Mouse (Mus musculus): ENCODE data around the gene Aip.
A peak's percentile ranks its signal among the peaks of the same experiment; 100 is the strongest.

Gene Aip

DNA sequence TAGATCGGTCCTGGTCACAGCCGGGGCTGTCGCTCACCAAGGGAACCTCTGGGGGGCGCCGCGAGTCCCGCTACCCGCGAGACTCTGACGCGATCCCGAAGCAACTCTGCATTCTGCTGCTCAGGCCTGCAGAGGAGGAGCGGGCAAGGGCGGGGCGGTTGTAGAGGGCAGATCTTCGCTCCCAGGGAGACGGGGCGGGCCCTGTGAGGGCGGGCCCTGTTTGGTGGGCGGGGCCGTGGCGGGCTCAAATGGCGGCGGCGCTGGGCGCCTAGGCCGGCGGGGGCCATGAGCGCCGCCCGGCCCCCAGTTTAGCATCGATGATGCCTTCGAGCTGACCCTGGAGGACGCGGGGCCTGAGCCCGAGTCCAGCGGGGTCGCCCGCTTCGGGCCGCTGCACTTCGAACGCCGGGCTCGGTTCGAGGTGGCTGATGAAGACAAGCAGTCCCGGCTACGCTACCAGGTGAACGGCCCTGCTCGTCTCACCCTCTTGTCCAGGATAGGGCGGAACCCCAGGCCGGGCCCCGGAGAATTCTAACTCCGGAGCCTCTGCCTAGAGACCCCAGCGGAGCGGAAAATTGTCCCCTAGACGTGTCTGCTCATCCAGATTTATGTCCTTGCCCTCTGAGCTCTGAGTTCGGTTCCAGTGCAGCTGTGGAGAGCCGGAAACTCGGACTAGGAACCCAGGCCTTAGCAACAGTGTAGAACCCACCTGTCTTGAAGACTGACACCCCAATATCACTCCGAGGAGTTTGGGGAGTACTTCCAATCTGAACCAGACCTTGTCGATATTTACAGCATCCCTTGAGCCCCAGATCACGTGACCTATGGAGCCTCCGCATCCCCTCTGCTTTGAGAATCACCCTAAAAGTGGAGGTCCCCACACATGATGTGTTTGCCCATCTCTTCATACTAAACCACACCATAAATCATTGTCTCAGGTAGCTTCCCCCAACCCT, at the start of gene Aip:
Aip (minus strand) TSS at position 118 of the 956 bp plus-strand sequence.
- peak; percentile 98 for DNase-seq (ENCODE audit: low spot score)

DNA sequence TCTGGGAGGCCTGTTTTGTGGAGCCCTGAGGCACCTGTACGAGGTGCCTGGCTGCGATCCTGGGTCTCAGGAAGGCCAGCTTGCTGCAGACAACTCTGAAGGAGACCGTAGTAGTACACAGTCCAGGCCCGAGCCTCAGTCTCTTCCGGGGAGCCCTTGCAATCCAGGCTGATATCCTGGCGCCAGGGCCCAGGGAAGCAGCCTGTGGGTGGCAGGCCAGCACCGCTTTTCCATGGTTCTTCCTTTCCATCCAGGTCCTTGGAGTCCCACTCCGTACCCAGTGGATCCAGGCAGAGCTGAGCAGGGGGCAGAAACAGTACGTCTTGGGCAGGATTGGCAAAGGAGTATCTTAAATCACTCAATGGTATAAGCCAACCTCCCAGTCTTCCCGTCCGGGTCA, 47.3 kb upstream of the Aip start:
- DNase-seq (ENCODE audit: low spot score): no peak

DNA sequence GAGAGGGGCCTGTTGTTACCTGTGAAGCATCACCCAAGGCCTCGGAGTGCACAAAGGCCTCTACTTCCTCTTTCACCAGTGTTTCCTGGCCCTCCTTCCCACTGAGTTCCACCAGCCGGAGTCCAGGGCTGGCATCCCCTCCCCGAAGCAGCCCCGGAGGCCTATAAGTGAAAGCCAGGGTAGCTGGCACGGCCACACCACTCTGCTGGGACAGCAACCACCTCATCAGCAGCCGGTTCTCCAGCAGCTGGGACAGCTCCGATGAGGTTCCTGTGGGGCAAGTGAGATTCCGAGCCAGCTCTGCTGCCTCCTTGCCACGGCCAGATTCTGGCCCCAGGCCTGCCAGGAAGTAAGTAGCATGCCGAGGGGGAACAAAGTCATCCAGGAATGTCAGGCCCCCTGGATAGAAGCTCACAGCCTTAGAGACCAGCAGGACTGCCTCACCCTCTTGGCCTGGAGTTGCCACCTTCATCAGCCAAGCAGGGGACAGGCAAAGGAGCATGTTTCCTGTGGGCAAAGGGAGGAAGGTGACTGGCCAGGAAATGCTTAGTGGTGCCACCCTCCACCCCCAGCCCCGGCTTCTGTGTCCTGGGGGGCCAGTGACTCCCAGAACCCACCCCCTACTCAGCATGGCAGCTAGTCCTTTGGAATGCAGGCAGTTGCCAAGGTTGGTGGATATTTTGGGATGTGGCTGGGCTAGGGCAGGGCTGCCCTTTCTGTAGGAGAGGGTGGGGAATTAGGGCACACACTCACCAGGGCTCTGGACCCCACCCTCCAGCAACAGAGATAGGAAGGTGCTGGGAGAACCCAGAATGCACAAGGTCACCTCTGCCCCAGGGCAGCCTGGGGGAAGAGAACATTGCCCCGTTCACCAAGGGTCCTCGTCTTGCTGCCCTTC, 46.0 kb upstream of the Aip start:
- no peak for DNase-seq (ENCODE audit: low spot score)

DNA sequence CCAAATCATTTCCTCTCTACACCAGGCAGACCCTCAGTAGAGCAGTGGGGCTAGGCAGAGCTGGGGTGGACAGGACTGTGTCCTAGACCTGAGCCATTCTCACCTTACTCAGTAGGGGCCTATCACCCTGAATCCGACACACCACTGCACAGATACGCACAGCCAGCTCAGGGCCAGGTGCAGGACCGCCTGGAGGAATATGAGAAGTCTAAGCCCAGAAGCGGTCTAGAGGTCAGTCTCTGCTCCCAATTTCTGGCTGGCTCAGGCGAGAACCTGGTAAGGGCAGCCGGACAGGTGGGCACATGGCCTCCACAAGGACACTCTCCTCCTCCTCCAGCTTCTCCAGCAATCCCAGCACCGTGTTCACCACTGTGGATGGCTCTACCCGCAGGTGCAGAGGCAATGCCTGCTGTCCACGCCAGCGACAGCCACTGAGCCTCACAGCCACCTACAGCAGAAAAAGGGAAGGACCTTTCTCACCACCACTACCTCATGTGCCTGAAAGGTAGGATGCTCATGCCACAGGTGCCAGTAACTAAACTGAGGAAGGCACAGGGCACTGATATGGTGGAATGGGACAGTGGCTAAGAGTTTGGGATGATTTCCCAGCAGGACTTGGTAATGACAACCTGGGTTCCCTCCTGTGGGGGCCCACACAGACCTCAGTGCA, 45.2 kb upstream of the Aip start:
- DNase-seq (ENCODE audit: low spot score): no peak

DNA sequence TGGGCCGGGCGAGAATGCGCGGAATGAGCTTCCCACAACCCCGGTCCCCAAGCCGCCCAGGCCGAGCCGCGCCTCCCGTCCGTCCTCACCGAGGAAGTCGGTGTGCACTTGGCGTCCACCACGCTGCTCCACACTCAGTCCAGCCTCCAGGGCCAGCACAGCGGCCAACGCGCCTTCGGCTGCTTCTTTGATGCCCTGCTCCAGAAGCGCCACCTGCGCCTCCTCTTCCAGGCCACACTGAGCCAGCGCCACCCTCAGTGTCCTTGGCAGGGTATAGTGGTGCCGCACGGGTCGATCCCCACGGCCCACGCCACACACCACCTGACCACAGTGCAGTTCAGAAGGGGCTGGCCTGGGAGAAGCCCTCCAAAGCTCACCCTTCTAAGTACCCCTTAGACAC, 44.2 kb upstream of the Aip start:
- no peak for DNase-seq (ENCODE audit: low spot score)

DNA sequence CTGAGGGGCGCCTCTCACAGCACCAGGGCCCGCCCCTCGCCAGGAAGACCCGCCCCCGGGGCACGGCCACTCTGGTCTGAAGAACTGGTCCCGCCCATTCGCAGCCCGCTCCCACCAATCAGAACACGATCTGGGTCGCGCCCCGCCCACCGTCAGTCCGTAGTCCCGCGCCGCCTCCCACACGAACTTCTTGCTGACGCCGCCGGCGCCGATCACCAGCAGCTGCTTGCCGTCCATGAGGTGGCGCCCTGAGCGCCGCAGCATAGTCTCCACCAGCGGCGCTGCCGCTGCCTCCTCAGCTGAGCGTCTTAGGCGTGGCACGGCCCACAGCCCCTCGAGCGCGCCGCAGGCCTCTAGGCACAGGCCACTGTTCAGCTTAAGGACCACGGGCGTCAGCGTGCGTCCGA, 43.7 kb upstream of the Aip start:
- peak; percentile 99 for DNase-seq (ENCODE audit: low spot score)

DNA sequence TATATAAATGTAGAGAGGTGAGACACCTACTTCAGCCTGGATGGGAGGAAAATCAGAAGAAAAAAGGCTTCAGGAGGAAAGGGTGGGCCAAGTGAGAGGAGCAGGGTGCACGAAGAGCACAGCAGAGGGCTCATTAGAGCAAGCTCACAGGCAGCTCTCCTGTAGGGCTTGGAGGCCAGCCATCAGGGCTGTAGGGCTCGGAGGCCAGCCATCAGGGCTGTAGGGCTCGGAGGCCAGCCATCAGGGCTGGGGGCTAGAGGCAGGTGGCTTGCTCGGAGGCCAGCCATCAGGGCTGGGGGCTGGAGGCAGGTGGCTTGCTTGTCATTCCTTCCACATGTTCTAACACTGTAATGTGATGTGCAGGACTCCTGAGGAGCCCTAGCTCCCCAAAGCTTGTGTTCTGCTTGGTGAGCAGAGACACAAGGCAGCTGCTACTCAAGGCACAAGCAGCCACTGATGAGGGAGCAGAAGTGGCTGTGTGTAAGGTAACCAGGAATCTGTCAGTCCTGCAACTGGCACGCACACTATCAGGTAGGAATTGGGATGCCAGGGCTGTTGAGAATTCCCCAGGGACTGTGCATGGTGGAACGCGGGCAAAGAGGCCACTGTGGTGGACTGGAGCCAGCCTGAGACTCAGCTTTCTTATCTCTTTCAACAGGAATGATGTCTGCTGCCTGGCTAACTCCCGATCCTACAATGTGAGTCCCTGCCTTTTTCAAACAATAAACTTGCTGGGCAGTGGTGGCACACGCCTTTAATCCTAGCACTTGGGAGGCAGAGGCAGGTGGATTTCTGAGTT, 41.2 kb upstream of the Aip start:
- DNase-seq (ENCODE audit: low spot score): no peak

DNA sequence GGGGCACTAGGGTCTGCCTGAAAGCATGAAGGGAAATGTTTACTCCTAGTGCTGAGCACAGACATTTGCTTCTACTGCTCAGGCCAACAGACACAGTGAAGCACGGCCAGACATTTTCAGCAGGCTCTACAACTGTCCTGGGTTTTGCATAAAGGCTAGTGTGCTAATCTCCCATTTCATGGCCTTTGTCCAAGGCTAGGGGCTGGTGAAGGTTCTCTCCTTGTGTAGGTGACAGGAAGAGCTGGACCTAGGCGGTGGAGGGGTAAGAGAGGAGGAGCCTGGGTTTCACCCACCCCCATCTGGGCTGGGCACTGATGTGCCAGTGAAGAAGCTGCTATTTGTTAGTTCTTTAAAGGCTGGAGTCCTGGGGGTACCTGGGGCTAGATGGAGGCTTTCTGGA, 39.1 kb upstream of the Aip start:
- DNase-seq (ENCODE audit: low spot score): no peak

DNA sequence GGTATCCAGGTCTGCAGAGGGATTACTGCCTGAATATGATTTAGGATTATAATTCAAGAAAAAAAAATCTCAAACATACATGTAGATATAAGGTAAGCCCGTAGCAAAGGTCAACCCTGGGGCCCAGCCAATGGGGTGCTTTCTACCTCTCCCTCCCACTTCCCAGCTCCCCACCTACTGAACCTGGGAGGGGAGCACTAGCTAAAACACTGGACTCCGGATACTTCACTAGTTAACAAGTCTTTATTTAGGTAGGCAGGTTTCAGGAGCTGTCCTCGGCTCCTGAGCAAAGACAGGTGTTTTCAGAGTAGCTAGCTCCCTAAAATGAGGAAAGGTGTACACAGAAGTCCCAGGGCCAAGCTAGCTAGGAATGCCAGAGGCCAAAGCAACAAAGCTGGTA, 38.4 kb upstream of the Aip start:
- DNase-seq (ENCODE audit: low spot score): no peak

DNA sequence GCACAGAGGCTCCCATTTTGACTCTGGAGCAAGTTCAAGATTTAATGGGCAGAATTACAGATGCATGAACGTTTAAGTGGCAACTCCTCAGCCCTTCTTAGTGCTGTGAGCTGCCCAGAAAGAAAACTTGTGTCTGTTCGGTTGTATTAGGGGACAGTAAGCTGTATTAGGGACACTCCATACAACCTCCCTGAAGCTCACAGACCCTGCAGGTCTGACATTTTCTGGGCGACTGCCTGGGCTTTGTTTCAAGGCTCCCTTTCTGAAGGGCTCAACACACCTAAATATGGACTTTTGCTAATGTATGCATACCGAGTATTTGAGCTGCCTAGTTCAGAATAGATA, 37.9 kb upstream of the Aip start:
- no peak for DNase-seq (ENCODE audit: low spot score)

DNA sequence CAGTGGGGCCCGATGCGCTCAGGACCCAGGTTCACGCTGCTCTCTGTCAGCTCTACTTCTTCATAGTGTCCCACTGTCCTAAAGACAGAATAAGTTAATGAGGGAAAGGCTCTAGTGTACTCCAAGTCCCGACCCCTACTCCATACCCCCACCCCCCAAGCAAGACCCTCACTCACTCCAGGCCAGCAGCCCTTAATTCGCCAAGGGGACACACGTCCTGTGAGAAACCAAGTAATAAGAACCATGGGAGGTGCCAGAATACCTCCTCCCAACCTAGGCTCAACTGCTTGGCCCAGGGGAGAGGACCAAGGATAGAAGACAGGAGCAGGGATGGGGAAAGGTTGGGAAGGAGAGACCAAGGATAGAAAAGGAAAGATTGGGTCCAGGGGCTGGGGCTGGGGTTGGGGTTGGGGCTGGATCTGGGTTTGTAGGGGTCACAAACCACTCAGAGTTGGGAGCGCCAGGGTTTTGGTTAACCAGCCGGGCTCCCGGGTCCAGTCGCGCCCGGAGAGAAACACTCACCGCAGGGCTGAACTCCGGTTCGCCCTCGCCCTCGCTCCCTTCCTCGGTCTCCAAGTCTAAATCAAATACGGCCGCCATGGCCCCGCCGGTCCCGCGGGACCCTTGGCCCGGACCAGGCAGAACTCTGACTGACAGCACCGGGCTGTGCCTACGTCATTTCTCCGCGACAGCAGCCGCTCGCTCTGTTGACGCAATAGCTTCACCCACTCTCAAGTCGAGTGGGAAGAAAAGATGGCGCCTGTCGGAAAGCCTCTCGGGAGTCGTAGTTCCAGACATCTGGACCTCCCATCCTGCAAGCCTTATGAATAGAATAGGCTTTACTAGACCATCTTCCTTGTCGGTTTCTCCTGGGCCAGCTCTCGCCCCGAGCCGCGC, 37.2 kb upstream of the Aip start, which contains the start of gene Rps6kb2:
Rps6kb2 (minus strand) TSS at position 709 of the 897 bp plus-strand sequence.
- peak; percentile 97 for DNase-seq (ENCODE audit: low spot score)

DNA sequence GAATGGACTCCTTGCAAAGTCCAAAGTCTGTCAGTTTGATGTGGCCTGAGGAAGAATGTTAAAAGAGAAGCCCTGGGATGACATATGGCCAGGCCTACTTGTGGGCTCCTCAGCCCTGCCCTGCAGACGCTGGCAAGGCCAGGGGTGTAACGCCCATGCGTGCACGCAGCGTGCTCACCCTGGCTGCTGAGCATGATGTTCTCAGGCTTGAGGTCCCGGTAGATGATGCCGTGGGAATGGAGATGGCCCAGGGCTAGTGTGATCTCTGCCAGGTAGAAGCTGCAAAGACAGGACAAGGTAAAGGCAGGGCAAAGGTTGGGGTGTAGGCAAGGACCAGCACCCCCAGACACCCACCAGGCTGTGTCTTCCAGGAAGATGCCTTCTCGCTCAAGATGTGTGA, 33.4 kb upstream of the Aip start:
- no peak for DNase-seq (ENCODE audit: low spot score)

DNA sequence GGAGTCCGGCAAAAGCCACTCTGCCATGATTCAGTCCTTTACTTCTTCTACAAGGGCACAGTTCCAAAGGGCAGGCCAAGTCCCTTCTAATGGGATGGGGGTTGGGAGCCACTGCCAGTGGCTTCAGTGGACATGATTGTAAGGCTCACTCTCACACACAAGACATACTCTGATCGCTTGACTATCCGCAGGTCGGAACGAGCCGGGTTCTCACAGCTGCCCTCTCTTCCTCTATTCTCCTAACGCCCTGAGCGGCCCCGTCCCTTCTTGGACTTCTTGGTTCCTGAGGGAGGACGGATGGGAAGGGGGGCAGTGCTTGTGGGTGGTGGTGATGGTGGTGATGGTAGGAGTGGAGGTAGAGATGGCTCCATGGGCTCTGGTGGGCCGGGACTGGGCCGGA, 31.1 kb upstream of the Aip start:
- DNase-seq (ENCODE audit: low spot score): no peak

DNA sequence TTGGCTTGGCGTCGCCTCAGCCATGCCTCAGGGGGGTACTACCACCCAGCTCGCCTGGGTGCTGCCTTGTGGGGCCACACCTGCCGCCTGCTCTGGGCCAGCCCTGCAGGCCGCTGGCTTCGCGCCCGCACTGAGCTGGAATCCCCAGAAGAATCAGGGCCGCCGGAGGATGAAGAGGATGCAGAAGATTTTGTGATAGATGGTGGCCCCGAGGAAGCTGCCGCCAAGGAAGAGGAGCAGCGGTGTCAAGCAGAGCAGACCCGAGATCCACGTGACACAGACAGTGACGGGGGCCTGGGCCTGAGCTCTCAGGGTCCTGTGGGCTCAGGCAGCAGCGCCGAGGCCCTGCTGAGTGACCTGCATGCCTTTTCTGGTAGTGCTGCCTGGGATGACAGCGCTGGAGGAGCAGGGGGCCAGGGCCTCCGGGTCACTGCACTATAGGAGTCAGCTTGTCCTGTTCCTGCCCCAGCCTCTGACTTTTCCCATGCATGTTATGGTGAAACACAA, 30.5 kb upstream of the Aip start:
- no peak for DNase-seq (ENCODE audit: low spot score)

DNA sequence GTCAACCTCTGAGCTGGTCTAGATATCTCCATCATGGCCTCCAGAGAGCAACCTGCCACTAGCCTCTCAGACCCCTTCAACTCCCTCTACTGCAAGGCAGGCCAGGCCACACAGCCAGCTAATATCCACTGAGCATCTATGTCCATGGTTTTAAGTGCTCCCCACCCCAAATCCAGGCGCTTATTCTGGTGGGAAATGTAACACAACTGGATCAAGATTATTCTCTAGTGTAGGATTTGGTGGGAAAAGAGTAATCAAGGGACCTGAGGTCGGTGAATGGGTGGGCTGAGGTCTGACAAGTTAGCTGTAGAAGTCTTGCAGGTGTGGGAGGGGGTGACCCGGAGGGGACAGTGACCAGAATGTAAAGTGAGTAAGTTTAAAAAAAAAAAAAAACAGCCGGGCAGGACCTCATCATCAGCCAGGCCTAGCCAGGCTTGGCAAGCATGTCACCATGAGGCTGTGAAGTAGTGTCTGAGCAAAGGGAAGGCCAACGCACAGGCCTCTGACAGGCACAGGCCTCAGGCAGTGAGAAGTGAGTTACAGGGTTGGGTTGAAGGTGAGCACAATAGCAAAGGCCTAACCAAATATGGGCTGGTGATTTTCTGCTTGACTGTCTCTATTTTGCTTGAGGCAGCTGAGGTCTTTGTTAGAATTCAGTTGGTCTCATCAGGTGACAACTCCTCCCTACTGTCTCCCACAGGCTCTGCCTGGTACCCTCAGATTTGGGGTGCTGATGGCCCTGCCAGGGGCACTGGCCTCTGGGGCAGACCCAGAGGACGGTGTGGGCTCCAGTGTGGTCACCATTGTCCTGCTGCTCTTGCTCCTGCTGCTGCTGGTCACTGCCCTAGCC, 29.8 kb upstream of the Aip start:
- DNase-seq (ENCODE audit: low spot score): no peak

DNA sequence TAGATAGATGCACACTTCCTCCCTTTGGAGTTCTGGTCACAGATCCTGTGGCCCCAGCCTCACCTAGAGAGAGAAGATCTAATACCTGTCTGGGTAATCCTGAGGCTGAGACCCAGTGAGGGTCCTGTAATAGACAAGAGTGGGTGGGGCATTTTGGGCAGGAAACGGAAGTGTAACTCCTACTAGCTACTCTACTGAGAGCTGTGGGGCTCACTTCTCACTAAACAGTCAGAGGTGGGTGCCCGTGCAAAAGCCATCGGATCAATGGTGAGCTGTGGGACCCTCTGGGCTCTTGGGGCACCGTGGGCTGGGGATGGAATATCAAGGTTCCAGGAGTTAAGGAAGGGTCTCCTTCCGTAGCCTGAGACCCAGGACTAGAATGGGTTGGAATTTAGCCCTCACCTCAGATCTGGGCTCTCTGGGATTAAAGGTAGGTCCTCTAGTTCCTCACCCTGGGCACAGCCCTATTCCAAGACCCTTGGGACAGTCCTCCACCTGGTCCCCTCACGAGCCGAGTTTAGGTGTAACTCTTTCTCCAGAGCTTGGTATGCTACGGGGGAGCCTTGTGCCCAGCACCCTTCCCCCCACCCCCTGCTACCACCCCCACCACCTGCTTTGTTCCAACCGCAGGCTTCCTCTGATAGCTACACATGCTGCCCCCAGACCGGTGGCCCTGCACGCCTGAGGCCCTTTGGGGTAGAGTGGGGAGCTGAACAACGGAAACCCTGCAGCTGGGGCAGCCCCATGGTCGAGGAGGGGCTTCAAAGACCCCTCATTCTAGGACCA, 29.0 kb upstream of the Aip start:
- DNase-seq (ENCODE audit: low spot score): no peak

DNA sequence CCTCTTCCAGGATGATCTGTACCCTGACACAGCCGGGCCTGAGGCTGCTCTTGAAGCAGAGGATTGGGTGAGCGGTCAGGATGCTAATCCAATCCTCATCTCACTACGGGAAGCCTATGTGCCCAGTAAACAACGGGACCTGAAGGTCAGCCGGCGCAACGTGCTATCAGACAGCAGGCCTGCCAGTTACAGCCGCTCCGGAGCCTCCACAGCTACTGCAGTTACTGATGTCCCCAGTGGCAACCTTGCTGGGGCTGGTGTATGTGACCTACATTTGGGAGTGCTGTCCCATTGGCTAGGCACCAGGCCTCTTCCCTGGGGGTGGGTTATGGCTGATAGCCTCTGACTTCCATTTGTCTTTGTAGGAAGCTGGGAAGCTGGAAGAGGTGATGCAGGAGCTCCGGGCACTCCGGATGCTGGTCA, 27.6 kb upstream of the Aip start, which contains the start of gene Ptprcap:
Ptprcap (plus strand) TSS at position 373 of the 423 bp plus-strand sequence.
- DNase-seq (ENCODE audit: low spot score): no peak

Measured in embryo, embryonic 10.5 days (tissue).